Mouse (Mus musculus) urinary bladder, adult 2 months (tissue): ENCODE results near the gene Rer1. TPM values are rescaled to one million over a fixed set of nuclear protein-coding genes. Genes with fewer than 3 reads are reported as not detected.

Experiments
- DNase-seq: peaks from one replicate; pipeline ENCODE4 v3.0.0; 2022; ENCODE audit warnings: low spot score
- polyA plus RNA-seq: library from polyadenylated mRNA; depleted of rRNA; stranded (reverse); fragments of >200 nt; gene quantifications from 2 replicates; pipeline ENCODE4 v1.2.3, GENCODE M21; 2012; rRNA removed

The Rer1 gene
- polyA plus RNA-seq: 130 and 159 TPM in 2 replicates

DNA sequence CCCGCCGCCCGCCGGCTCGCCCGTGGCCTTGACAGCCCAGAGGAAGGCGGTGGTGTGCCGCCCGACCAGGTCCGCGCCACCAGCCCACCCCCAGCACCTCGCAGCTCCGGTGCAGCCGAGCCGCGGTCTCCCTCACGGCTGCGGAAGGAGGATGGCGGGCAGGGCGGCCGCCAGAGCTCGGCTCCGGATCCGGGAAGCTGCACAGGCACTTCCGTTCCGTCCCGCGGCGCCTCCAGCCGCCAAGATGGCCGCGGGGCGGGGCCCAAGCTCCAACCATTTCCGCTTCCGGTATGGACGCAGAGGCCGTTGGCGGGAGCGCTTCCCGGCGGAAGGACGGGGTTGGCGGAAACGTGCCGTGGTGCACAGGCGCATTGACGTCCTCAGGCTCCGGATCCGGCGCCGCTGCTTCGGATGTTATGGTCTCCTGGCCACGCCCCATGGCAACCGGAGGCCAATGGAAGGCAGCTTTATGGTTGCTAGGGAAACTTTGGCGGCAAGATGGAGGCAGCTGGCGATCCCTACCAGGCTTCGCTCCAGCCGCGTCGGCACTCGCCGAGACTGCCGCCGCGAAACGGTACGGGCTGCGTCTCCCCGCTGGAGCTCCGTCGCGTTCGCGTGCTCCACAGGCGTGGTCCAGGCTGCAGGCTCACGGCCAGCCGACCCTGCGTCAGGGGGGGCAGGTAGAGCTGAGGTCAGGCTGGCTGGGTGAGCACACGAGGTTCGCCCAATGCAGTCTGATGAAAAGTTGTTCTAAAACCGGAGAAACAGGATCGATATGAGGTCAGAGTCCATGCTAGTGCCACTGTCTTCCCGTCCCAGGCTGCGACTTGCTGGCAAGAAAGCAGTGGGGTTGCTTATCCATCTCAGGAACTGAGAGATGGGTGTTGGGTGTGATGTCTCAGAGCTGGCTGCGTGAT, at the start of gene Rer1, which contains the start of gene Morn1:
Gene Rer1 (minus strand): TSS at position 275 of the 917 bp plus-strand sequence.
Gene Morn1 (plus strand): TSS at position 470 of the 917 bp plus-strand sequence.
- peak; percentile 97 for DNase-seq

DNA sequence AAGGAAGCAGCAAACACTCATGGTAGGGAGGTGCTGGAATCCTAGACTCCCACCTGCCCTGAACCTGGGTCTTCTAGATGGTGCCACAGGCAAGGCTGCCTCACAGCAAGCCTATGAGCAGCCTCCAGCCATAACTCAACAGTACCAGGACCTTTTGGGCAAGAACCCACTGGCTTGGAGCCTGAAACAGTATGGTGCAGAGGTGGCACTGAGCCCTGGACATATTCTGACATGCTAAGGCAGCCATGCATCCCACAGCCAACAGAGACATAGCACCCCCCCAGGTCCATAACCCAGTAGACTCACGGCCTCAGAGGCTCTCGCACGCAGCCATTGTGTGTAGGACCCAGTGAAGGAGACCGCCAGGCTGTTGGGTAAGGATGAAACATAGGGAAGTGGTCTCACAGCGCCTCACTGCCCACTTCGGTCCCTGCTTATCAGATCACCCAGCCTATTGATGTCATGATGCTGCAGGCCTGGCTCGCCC, 48.5 kb upstream of the Rer1 start:
- DNase-seq: no peak

DNA sequence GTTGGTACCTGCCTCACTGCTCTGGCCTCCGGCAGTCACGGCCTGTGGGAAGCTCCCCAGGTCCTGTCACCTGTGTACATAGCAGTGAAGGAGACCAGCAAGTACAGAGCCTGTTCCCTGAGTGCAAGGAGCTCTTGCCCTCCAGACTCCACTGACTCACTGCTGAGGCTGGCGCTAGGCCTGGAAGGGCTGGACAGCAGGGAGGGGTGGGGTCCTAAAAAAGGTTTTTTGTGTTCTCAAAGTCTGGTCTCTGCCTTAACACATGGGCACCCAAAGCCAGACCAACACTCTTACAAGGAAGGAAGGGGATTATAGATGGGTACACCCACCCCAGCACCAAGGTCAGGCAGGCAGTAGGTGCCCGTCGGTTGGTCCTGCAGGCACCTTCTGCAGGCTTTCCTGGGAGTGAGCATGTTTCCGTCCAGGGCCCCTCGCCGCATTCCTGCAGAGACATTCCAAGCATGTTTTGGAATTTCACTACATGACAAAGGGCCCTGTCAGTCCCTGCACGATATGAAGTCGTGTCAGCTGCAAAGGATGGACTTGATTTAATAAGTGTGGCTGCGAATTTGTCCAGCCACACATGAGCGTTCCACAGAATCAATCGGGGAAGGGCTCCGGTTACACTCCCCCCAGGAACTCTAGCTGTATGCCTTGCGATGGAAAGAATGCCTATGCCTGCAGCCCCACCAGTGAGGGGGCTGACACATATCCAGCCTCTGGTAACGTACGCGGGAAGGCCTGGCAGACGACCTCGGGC, 47.7 kb upstream of the Rer1 start:
- no peak for DNase-seq

DNA sequence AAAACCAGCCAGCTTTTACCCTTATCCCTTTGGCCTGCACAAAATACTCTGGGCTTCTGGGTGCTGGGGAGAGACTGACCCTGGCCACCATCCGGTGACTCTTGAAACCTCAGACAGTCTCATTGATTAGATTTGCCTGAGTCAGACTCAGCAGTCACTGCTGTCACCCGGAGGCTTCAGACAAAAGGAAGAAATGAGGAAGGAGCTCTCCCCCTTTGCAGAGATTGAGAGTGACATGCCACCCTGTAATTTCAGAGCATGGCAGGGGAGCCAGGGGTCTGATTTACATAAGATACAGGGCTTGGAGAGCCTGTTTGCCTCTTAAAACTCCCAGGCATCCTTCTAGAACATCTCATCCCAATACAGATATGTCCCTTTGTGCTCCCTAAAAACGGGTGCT, 47.0 kb upstream of the Rer1 start:
- no peak for DNase-seq

DNA sequence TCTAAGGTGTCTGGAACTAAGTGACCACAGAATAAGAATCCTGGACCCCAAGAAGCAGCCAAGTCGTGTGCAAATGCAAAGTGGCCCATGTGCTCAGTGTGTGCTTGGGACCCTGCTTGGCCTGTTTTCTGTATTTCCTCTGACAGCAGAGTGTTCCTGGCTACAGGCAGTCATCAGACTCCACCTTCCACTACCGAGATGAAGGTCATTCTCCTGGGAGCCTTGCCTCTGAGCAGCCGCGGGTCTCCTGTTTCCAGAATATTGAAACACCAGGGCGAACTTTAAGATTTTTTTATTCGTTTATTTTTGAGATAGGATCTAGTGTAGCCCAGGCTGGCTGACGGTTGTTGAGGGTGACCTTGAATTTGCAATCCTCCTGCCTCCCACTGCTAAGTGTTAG, 44.4 kb upstream of the Rer1 start:
- no peak for DNase-seq

DNA sequence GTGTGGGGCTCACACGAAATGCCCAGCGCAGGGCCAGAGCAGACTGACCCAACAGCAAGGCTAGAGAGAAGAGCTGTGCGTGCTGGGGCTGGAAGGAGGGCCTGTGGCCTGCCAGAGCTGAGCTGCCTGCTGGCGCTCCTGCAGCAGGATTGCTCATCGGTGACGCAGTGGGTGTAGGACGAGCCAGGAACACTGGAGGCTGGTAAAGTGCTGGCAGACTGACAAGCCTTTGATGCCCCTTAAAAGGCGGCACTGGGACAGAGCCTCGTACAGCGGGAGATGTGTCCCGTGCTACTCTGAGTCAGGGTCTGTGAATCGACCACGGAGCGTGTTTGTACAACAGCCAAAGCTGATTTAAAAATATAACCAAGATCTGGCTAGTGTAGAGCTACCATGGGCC, 43.8 kb upstream of the Rer1 start:
- peak; percentile 65 for DNase-seq

DNA sequence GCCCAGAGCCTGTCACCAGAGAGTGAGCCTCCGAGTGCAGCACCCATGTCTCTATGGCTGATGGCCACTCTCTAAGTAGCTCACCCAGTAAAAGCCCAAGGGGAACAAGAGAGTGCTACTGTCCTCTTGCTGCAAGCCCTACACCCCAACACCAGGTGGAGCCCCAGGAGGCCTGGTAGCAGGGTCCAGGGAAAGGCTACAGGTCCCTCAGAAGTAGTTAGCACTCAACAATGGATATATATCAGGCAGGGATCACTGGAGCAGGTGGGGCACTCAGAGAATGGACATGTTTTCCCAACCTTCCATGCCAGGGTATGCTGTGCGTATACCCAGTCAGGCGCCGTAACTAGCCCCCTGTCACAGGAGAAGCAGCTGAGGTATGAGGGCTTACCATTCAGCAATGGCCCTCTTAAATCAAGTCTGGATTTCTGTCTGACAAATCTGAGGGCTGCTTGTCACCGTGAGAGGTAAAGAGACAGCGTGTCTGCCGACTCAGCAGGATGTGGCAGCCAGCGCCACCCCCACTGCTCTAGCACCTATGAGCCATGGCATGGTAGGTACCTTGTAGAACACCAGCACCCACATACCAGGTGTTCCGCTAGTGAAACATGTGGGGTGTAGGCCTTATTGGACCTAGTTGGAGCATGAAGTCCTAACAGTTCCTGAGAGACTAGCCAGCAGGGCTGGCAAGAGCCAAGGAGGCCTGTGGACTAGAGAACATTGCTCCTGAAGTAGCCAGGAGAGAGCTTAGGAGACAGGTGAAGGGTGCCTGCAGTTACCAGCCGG, 43.1 kb upstream of the Rer1 start:
- no peak for DNase-seq

DNA sequence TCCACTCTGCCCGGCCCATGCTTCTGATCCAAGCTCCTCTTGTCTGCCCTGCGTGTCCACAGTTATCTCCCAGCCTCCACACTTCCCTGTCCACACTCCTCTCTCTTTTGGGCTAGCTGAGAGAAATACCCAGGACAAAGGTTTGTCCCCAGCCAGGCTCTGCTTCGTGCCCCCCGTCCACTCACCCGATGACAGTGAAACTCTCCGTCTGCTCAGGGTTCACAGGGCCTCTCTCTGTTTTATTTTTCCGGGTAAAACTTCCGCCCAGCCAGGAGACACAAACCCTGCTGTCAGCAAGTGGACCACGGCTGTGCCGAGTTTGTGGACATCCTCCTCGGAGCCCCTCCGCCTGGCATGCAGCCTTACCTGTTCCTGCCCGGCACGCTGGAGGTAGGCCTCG, 42.2 kb upstream of the Rer1 start:
- DNase-seq: no peak

DNA sequence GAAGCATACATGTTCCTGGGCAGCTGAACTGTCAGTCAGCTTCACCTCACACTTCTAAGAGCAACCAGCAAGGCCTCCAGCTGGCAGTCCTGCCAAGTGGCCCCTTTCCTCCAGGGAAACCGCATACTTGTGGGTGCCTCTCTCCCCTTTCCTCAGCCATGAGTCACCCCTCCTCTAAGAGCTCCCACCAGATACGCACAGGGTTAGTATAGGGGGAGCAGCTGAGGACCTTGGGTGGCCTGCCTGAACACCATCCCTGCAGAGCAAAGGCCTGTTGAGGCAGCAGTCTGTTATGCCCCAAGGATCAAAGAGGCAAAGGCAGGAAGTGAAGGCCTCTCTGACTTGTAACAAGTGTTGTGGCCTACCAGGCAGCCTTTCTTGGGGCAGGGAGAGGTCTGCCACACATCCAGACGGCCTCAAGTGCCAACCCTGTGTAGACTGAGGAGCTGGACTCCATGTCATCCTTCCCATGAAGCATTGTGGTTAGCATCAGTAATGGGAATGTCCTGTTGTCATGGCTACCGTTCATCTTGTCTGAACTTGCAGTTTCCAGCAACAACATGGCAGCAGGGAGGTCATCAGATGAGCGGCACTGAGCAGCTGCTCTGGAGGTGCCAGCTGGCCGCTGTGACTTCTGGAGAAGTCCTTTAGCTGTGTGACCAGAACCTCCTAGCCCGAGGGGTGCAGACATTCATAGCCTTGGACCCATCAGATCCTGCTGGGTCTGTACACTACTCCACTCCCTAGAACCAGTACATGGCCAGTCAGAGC, 40.6 kb upstream of the Rer1 start:
- DNase-seq: no peak

DNA sequence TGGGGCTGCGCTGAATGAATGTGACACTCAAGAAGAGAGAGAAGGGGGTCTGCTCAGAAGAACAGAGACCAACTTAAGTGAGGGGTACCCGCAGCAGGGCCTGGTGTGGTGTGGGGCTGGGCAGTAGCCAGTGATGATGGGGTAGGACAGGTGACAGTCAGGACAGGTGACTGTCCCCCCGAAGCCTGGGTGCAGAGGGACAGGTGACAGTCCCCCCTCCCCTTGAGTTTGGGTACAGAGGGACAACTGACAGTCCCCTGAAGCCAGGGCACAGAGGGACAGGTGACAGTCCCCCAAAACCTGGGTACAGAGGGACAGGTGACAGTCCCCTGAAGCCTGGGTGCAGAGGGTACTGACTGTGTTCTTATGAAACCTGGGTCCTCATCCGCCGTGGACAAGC, 40.0 kb upstream of the Rer1 start:
- no peak for DNase-seq

DNA sequence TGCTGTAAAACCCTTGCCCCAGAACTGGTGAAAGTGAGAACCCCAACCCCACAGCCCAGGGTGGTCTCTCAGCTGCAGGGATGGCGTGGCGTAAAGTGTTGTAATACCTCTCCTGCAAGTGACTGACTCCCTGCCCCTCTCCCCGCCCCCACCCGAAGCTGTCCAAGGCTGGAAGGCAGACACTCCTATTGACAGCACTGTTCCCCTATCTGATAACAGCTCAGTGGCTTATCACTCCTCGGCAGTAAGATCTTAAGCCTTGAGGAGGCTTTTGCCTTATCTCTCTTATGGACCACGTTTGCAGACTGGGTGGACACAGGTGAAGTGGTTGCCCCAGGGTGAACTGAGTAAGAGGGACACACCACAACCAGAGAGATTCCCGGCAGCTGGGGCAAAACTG, 39.1 kb upstream of the Rer1 start:
- no peak for DNase-seq

DNA sequence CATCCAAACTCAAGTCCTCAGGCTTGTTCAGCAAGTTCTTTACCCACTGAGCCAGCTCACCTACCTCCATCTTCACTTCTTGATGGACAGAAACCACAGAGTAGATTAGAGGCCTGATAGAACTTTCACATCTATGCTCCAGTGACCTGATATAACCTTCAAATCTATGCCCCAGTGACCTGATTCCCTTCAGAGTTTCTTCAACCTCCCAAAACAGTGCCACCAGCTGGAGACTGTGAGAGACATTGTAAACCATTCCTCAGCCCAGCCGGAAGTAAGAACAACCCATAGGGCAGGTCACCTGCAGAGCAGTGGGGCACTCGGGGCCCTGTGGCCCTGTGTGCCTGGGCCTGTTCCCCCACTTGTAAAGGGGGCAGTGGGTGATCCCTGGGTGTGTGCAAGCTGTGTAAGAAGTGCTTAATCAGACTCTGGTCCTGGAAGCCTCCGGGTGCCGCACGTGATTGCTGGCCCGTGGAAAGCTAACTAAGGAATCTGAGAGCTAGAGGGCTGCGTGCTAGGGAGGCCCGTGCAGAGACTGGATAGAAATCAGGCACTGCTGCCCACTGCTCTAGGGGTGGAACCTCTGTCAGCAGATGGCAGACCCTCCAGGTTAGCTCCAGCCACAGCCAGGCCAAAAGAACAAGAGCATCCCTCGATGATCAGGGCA, 37.8 kb upstream of the Rer1 start:
- DNase-seq: no peak

DNA sequence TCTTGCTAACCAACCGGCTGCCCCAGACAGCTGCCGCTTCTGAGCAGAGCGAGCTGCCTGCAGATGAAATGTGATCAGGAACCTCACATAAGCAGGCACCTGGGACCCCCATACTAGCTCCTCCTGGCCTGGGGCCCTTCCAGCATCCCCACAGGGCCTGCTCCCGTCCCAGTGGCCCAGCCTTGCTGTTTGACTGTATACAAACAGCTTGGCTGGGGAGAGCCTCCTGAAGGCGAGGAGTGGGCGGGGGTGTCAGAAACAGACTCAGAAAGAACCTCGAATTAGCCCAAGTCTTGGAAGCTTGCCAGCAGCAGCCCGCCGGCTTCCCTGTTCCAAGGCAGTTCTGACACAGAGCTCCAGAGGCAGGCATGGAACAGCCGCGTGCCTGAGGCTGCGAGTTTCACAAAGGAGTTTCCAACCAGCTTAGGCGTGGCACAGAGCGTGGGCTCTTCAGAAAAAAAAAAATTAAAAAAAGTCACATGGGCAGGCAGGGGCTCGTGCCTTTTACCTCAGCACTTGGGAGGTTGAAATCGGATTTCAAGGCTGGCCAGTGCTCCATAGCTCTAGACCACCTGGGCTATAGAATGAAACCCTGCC, 36.4 kb upstream of the Rer1 start:
- no peak for DNase-seq

DNA sequence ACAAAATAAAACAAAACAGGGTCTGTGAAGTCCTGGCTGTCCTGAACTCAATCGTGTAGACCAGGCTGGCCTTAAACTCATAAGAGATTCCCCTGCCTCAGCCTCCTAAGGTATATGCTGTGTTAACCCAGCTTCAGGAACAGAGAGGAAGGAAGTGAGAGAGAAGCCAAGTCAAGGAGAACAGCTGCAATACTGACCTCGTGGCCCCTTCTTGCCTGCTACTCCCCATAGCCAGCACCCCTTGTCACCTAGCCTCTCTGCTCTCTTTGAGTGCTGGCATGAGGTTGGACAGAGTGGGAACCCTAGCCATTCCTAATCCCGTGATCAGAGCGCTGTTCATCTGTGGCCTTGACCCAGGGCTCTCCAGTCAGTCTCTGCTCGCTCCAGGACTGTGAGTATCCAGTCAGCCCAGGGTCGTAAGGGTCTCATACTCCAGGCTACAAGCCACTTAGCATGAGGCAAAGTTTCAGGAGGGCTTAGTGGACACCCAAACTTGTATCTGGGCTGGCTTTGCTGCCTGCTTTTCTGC, 35.8 kb upstream of the Rer1 start:
- no peak for DNase-seq

DNA sequence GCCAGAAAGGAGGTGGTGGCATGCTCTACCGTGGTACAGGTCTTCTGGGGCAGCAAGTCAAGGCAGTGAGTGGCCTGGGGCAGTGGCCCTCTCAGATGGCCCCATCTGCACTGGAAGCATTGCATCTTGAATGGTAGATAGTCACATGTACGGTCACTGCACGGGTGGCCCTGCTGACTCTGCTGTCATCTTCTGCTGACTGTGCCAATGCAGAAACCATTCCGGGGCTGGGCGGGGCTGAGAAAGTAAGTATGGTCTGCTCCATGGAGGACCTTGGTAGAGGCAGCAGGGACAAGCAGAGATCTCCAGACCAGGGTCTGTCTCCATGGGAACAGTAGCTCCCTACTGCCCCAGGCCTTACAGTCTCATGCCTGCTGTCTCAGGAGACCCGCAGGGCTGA, 35.0 kb upstream of the Rer1 start:
- DNase-seq: no peak

DNA sequence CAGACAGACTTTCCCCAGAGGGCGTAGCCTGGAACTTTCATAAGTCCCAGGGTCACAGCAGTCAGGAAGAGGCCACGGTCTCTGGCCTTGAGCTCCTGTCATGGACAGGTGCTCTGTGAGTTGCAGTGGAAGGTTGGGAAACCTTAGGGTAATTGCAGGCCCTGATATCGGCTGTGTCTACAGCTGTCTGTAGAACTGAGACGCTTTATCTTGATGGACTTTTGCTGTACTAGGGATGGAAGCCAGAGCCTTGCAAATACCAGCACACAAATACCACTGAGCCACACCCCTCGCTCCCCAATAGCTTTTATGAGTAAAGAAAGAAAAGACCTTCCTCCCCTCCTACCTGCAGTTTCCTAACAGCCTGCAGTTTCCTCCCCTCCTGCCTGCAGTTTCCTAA, 34.4 kb upstream of the Rer1 start:
- DNase-seq: no peak

DNA sequence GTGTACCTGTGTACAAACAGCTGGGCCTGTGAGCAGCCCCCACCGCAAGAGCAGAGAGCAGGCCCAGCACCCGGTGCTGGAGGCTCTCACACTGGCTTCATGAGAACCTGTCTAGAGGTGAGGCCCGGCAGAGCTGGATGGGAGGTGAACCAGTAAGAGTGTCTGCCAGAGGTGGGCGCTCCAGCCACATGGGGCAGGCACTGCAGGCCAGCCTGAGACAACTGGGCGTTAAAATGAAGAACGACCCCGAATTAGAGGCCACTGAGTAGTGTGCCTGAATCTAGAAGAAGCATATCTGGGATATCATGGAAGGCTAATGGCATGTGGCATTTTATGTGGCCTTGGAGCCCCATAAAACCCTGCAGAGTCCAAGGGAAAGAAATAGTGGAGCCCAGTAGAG, 33.9 kb upstream of the Rer1 start:
- DNase-seq: no peak

DNA sequence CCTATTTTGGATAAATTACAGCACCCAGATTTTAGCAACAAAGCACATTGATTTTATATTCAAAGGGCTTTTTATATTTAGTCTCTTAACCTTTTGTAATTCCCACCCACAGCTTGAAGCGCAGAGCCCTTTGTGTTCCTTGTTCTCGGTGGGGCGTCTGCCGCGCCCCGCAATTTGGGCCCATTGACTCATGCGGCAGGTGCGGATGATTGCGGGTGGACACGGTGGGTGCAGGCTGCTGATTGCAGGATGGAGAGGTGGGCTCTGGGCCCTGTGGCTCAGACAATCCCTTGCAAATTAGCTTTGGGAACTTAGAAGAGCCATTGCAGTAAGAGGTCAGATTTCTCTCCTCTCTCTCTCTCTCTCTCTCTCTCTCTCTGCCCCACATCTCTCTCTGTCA, 32.1 kb upstream of the Rer1 start:
- no peak for DNase-seq

DNA sequence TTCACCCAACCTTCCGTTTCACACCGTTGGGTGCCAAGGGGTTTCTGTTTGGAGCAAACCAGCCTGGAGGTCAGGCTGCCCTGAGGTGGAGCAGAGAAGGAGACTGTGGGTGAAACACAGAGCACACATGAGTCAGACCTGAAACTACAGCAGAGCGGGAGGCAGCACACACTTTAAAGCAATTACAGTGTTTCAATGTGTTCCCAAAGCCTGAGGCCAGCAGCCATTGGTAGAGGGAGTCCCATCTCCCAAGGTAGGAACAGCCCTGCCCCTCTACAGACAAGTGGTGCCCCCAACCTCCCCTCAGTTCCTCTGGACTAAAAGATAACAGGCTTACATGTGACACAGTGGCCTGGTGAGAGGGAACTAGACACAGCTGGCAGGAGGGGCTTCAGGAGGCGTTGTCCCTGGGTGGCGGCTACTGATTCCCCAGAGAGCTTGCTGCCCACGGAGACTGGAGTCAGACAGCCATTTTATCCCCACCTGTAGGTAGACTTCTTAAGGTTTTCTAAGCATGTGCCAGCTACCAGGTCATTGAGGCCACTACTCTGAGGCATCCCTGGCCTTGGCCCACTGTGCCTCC, 31.3 kb upstream of the Rer1 start:
- no peak for DNase-seq

DNA sequence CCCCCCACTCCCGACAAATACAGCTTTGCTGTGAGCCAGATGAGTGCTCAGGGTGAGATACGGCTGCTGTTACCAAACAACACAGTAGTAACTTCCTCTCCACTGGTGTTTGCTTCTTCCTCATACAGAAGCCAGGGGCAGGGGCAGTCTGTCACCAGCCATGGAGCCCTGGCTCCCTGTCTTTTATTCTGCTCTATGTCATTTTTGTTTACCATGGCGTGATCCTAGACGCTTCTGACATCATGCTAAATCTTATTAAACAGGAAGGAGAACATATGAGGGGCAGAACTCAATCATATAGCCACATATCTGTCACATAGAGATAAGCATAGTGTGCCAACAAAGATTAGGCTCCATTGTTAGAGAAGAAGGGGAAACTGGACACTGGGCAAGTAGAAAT, 30.4 kb upstream of the Rer1 start:
- no peak for DNase-seq
